Comparison of ENCODE assay signal across 15 mouse cellular contexts in genomic region chr8:43178263-43178662, GRCm38 (mm10). TPM values are rescaled to one million over a fixed set of nuclear protein-coding genes. Genes with fewer than 3 reads are reported as not detected.
DNase-seq lines count a peak whose midpoint lies in the region; ATAC-seq and TF ChIP-seq lines count a peak whose summit lies in the region.
"Had no signal": no experiment of that assay in that cellular context is flagged by ENCODE, and none has a peak within 500 bp of the region (broad histone marks: within the 10 kb centered on the region; RNA-seq: fewer than 3 reads in every experiment).

No protein-coding gene starts in this region.

- no peaks in the 10 kb centered on the region for H3K36me3 ChIP-seq in hindbrain, embryonic 10.5 days
- H3K36me3 ChIP-seq in hindbrain, embryonic 12.5 days, result no peaks in the 10 kb centered on the region
- H3K36me3 ChIP-seq in lung, embryonic 14.5 days (ENCODE audit: insufficient read depth), result no peaks in the 10 kb centered on the region
- no peaks in the 10 kb centered on the region for H3K36me3 ChIP-seq in MEL (ENCODE audit: control insufficient read depth in 1 of 2, insufficient read depth in 2 of 2, low read length in 2 of 2)
- H3K36me3 ChIP-seq: limb, embryonic 12.5 days; neural tube, embryonic 12.5 days had no signal

- no peak overlapping the region for H3K4me3 ChIP-seq in hindbrain, embryonic 10.5 days
- no peak overlapping the region for H3K4me3 ChIP-seq in hindbrain, embryonic 12.5 days
- H3K4me3 ChIP-seq in lung, embryonic 14.5 days (ENCODE audit: low read depth, low read length), result no peak overlapping the region
- no peak overlapping the region for H3K4me3 ChIP-seq in MEL (ENCODE audit: control insufficient read depth in 1 of 2, insufficient read depth in 1 of 2, low read depth in 2 of 2, low read length in 2 of 2)
- H3K4me3 ChIP-seq: limb, embryonic 12.5 days; neural tube, embryonic 12.5 days had no signal

- H3K4me1 ChIP-seq in hindbrain, embryonic 10.5 days (replicated peaks), result no peaks in the 10 kb centered on the region
- no peaks in the 10 kb centered on the region for H3K4me1 ChIP-seq in hindbrain, embryonic 12.5 days
- no peaks in the 10 kb centered on the region for H3K4me1 ChIP-seq in lung, embryonic 14.5 days (ENCODE audit: insufficient read depth)
- H3K4me1 ChIP-seq in MEL (ENCODE audit: control insufficient read depth in 1 of 2, insufficient read depth in 2 of 2, low read length in 2 of 2), result no peaks in the 10 kb centered on the region
- H3K4me1 ChIP-seq: limb, embryonic 12.5 days; neural tube, embryonic 12.5 days had no signal

- no peak for ATAC-seq in hindbrain, embryonic 12.5 days (ENCODE audit: low FRiP score)
- no peak for ATAC-seq in lung, embryonic 14.5 days (ENCODE audit: insufficient read depth)
- no peak for ATAC-seq in megakaryocyte, adult 5-6 weeks (ENCODE audit: poor library complexity, severe bottlenecking)

- H3K27ac ChIP-seq in hindbrain, embryonic 10.5 days, result no peak overlapping the region
- H3K27ac ChIP-seq in hindbrain, embryonic 12.5 days, result no peak overlapping the region
- H3K27ac ChIP-seq in lung, embryonic 14.5 days (ENCODE audit: low read depth), result no peak overlapping the region
- no peak overlapping the region for H3K27ac ChIP-seq in MEL (ENCODE audit: control insufficient read depth, low read depth, low read length)
- H3K27ac ChIP-seq: limb, embryonic 12.5 days; neural tube, embryonic 12.5 days had no signal

- no peaks in the 10 kb centered on the region for H3K27me3 ChIP-seq in hindbrain, embryonic 10.5 days (ENCODE audit: insufficient read depth, poor library complexity, severe bottlenecking)
- no peaks in the 10 kb centered on the region for H3K27me3 ChIP-seq in hindbrain, embryonic 12.5 days
- no peaks in the 10 kb centered on the region for H3K27me3 ChIP-seq in lung, embryonic 14.5 days (ENCODE audit: insufficient read depth, low read length)
- no peaks in the 10 kb centered on the region for H3K27me3 ChIP-seq in MEL (ENCODE audit: control insufficient read depth in 1 of 2, insufficient read depth in 2 of 2, low read length in 2 of 2)
- H3K27me3 ChIP-seq: limb, embryonic 12.5 days; neural tube, embryonic 12.5 days had no signal

- no peak for TF ChIP-seq RAD21 in MEL (IDR thresholded peaks at IDR 0.05; ENCODE audit: low read depth, low read length)

- DNase-seq in hindbrain, embryonic 10.5 days (ENCODE audit: low spot score), result peak; percentile 12
- DNase-seq in lung, embryonic 14.5 days, result peak; percentile 27
- no peak for DNase-seq in lung, postnatal 4 days
- peak; percentile 3 for DNase-seq in MEL (ENCODE audit: low read depth, low spot score)
- DNase-seq in kidney, postnatal 4 days, result peak; percentile 20 to 28
- DNase-seq in urinary bladder, adult 18-20 months (ENCODE audit: low spot score in 2 of 2), result no peak
- DNase-seq: cerebellum, adult 9-11 months; gastrocnemius, postnatal 25 days; heart, postnatal 14 days; right cerebral cortex, postnatal 14 days had no signal

- H3K4me2 ChIP-seq in hindbrain, embryonic 12.5 days (replicated peaks), result no peak overlapping the region
- H3K4me2 ChIP-seq in lung, embryonic 14.5 days, result no peak overlapping the region
- H3K4me2 ChIP-seq: limb, embryonic 12.5 days; neural tube, embryonic 12.5 days had no signal

- no peak for TF ChIP-seq POLR2A in MEL (IDR thresholded peaks at IDR 0.05; ENCODE audit: control insufficient read depth in 1 of 2, insufficient read depth in 1 of 2, low read depth in 1 of 2, low read length in 2 of 2, poor library complexity in 1 of 2)

- H3K9ac ChIP-seq in hindbrain, embryonic 12.5 days, result no peak overlapping the region
- no peak overlapping the region for H3K9ac ChIP-seq in lung, embryonic 14.5 days
- no peak overlapping the region for H3K9ac ChIP-seq in MEL (ENCODE audit: control insufficient read depth, low read depth, low read length, poor library complexity, severe bottlenecking)
- H3K9ac ChIP-seq: limb, embryonic 12.5 days; neural tube, embryonic 12.5 days had no signal

- no peaks in the 10 kb centered on the region for H3K79me2 ChIP-seq in MEL (ENCODE audit: control insufficient read depth, insufficient read depth, low read length, poor library complexity)

- H3K9me3 ChIP-seq in hindbrain, embryonic 10.5 days, result no peaks in the 10 kb centered on the region
- H3K9me3 ChIP-seq in hindbrain, embryonic 12.5 days (replicated peaks), result no peaks in the 10 kb centered on the region
- no peaks in the 10 kb centered on the region for H3K9me3 ChIP-seq in lung, embryonic 14.5 days (ENCODE audit: low read depth, low read length)
- no peaks in the 10 kb centered on the region for H3K9me3 ChIP-seq in MEL (replicated peaks; ENCODE audit: insufficient read depth, low read length)
- H3K9me3 ChIP-seq: neural tube, embryonic 12.5 days had no signal

- TF ChIP-seq EP300 in MEL (IDR thresholded peaks at IDR 0.05; ENCODE audit: low read depth in 1 of 2, low read length in 2 of 2), result no peak

- TF ChIP-seq CTCF in lung, embryonic 14.5 days (IDR thresholded peaks at IDR 0.05; ENCODE audit: low read depth), result peak; percentile 37; the same call in 1 of the 2 replicates
- TF ChIP-seq CTCF in MEL (IDR thresholded peaks at IDR 0.05 in 2 of 3, conservative IDR thresholded peaks at IDR 0.05 in 1 of 3; ENCODE audit: control insufficient read depth in 1 of 3, insufficient read depth in 1 of 3, low read depth in 2 of 3, low read length in 3 of 3, poor library complexity in 1 of 3, severe bottlenecking in 1 of 3), result peak in 2 of 3 experiments; percentile 7 to 30; a peak in 2 of 6 replicates

- 47% methylated on average over 3 of the region's 3 CpGs for WGBS in hindbrain, embryonic 10.5 days
- 42% methylated on average over 3 of the region's 3 CpGs for WGBS in hindbrain, embryonic 12.5 days
- WGBS in lung, embryonic 14.5 days, result 59% methylated on average over 3 of the region's 3 CpGs

TF ChIP-seq in MEL, 35 proteins besides CTCF, POLR2A, EP300 and RAD21:
- TF ChIP-seq MAX (IDR thresholded peaks at IDR 0.05; ENCODE audit: low read length), result no peak
- TF ChIP-seq ZKSCAN1 (IDR thresholded peaks at IDR 0.05; ENCODE audit: low read depth, low read length), result no peak

RNA-seq across cellular contexts. Expression of gene Triml2, which starts 2.1 kb away (rescaled TPM):
- polyA plus RNA-seq in hindbrain, embryonic 10.5 days (2016; fragmentation: Nextera tagmentation; extraction: Ambion mirVana), result not detected in 2 replicates
- polyA plus RNA-seq in hindbrain, embryonic 12.5 days (2016; fragmentation: Nextera tagmentation; extraction: Ambion mirVana), result not detected in 2 replicates
- polyA plus RNA-seq in lung, embryonic 14.5 days (2014; fragmentation: Nextera tagmentation; extraction: Ambion mirVana), result not detected in 2 replicates
- not detected in 2 replicates for total RNA-seq in MEL (2012; rRNA removed)
- polyA plus RNA-seq in MEL (2012; ENCODE audit: insufficient read depth in 1 of 2, insufficient read length in 2 of 2, low read depth in 1 of 2, low replicate concordance in 2 of 2, missing spikeins in 1 of 2), result not detected
- not detected in 2 replicates for total RNA-seq in megakaryocyte, adult 5-6 weeks (2015)
- total RNA-seq in megakaryocyte, adult 5-6 weeks (2017), result not detected in 2 replicates
- total RNA-seq: gastrocnemius, postnatal 25 days; heart, postnatal 14 days; megakaryocyte progenitor cell, adult 5-6 weeks had no signal
- polyA plus RNA-seq: limb, embryonic 12.5 days; neural tube, embryonic 12.5 days had no signal

RNA-seq across cellular contexts. Expression of gene Triml1, which starts 37.0 kb away (rescaled TPM):
- polyA plus RNA-seq in hindbrain, embryonic 10.5 days (2016; fragmentation: Nextera tagmentation; extraction: Ambion mirVana), result not detected in 2 replicates
- polyA plus RNA-seq in hindbrain, embryonic 12.5 days (2016; fragmentation: Nextera tagmentation; extraction: Ambion mirVana), result not detected in 2 replicates
- polyA plus RNA-seq in lung, embryonic 14.5 days (2014; fragmentation: Nextera tagmentation; extraction: Ambion mirVana), result not detected in 2 replicates
- not detected in 2 replicates for total RNA-seq in MEL (2012; rRNA removed)
- polyA plus RNA-seq in MEL (2012; ENCODE audit: insufficient read depth in 1 of 2, insufficient read length in 2 of 2, low read depth in 1 of 2, low replicate concordance in 2 of 2, missing spikeins in 1 of 2), result not detected
- total RNA-seq in megakaryocyte, adult 5-6 weeks (2015), result not detected in 2 replicates
- total RNA-seq in megakaryocyte, adult 5-6 weeks (2017), result not detected in 2 replicates
- total RNA-seq: gastrocnemius, postnatal 25 days; heart, postnatal 14 days; megakaryocyte progenitor cell, adult 5-6 weeks had no signal
- polyA plus RNA-seq: limb, embryonic 12.5 days; neural tube, embryonic 12.5 days had no signal

Comparison
In these comparisons a context has a peak if more than half of its experiments do, and no peak if none do; other contexts are left out.
1. DNase-seq: peak in hindbrain, embryonic 10.5 days (single experiment), lung, embryonic 14.5 days (single experiment), MEL (single experiment) and kidney, postnatal 4 days (2 of 2); none in lung, postnatal 4 days (0 of 2) and urinary bladder, adult 18-20 months (0 of 2).